Mouse (Mus musculus): ENCODE data around the gene Gm32742. TPM values are rescaled to one million over a fixed set of nuclear protein-coding genes. Genes with fewer than 3 reads are reported as not detected.

Gene Gm32742
- not detected in 2 replicates for polyA plus RNA-seq (2012; ENCODE audit: insufficient read depth, insufficient read length, missing spikeins)

GRCm38 (mm10) chr9:51165312-51166180, at the start of gene Gm32742:
Gene Gm32742, minus strand, starts transcription at chr9:51165517.
- H3K4me3 ChIP-seq (ENCODE audit: insufficient read depth, low read depth, low read length) = no peak within 1 kb of the TSS
- no peak within 1 kb of the TSS for H3K27ac ChIP-seq (replicated peaks; ENCODE audit: low read depth, low read length)
- no peaks in the 10 kb centered on the region for H3K4me1 ChIP-seq (ENCODE audit: control insufficient read depth, insufficient read depth, insufficient read length, low read length)

- Histone ChIP-seq H3K4me1 (ENCODE audit: control insufficient read depth, insufficient read depth, insufficient read length, low read length) (no peaks in the 10 kb centered on the region; the same call in 1 of the 2 replicates), H3K27ac (replicated peaks; ENCODE audit: low read depth, low read length) (no peak overlapping the region), H3K4me3 (ENCODE audit: insufficient read depth, low read depth, low read length) (no peak overlapping the region)
Observed at GRCm38 (mm10) chr9:51213729-51214237, 48.5 kb upstream of the Gm32742 start.

GRCm38 (mm10) chr9:51213023-51213728, 47.9 kb upstream of the Gm32742 start, which contains the start of gene Pou2af1:
Gene Pou2af1, plus strand, starts transcription at chr9:51213708.
- Histone ChIP-seq H3K4me3 (ENCODE audit: insufficient read depth, low read depth, low read length) (no peak within 1 kb of the TSS), H3K4me1 (ENCODE audit: control insufficient read depth, insufficient read depth, insufficient read length, low read length) (no peaks in the 10 kb centered on the region; the same call in 1 of the 2 replicates), H3K27ac (replicated peaks; ENCODE audit: low read depth, low read length) (no peak within 1 kb of the TSS)

- H3K4me1 ChIP-seq (ENCODE audit: control insufficient read depth, insufficient read depth, insufficient read length, low read length) = no peaks in the 10 kb centered on the region; the same call in 1 of the 2 replicates
- H3K4me3 ChIP-seq (ENCODE audit: insufficient read depth, low read depth, low read length) = no peak overlapping the region
- no peak overlapping the region for H3K27ac ChIP-seq (replicated peaks; ENCODE audit: low read depth, low read length)
Observed at GRCm38 (mm10) chr9:51211191-51211590, 45.9 kb upstream of the Gm32742 start.

- Histone ChIP-seq H3K4me3 (ENCODE audit: insufficient read depth, low read depth, low read length) (no peak overlapping the region), H3K4me1 (ENCODE audit: control insufficient read depth, insufficient read depth, insufficient read length, low read length) (no peaks in the 10 kb centered on the region; the same call in 1 of the 2 replicates)
Observed at GRCm38 (mm10) chr9:51208974-51209332, 43.6 kb upstream of the Gm32742 start.

GRCm38 (mm10) chr9:51194790-51195189, 29.5 kb upstream of the Gm32742 start:
- Histone ChIP-seq H3K27ac (replicated peaks; ENCODE audit: low read depth, low read length) (no peak overlapping the region), H3K4me1 (ENCODE audit: control insufficient read depth, insufficient read depth, insufficient read length, low read length) (no peaks in the 10 kb centered on the region), H3K4me3 (ENCODE audit: insufficient read depth, low read depth, low read length) (no peak overlapping the region)

More at GRCm38 (mm10) chr9:51208974-51209332, 43.6 kb upstream of the Gm32742 start:
- no peak overlapping the region for H3K27ac ChIP-seq (replicated peaks; ENCODE audit: low read depth, low read length)

GRCm38 (mm10) chr9:51190655-51191054, 25.3 kb upstream of the Gm32742 start:
- no peak overlapping the region for H3K27ac ChIP-seq (replicated peaks; ENCODE audit: low read depth, low read length)
- H3K4me3 ChIP-seq (ENCODE audit: insufficient read depth, low read depth, low read length) = no peak overlapping the region
- no peaks in the 10 kb centered on the region for H3K4me1 ChIP-seq (ENCODE audit: control insufficient read depth, insufficient read depth, insufficient read length, low read length)

GRCm38 (mm10) chr9:51185871-51186270, 20.6 kb upstream of the Gm32742 start:
- H3K27ac ChIP-seq (replicated peaks; ENCODE audit: low read depth, low read length) = no peak overlapping the region
- H3K4me3 ChIP-seq (ENCODE audit: insufficient read depth, low read depth, low read length) = no peak overlapping the region
- H3K4me1 ChIP-seq (ENCODE audit: control insufficient read depth, insufficient read depth, insufficient read length, low read length) = no peaks in the 10 kb centered on the region; the same call in 1 of the 2 replicates

GRCm38 (mm10) chr9:51185386-51185785, 20.1 kb upstream of the Gm32742 start:
- no peak overlapping the region for H3K4me3 ChIP-seq (ENCODE audit: insufficient read depth, low read depth, low read length)
- H3K27ac ChIP-seq (replicated peaks; ENCODE audit: low read depth, low read length) = no peak overlapping the region
- no peaks in the 10 kb centered on the region; the same call in 1 of the 2 replicates for H3K4me1 ChIP-seq (ENCODE audit: control insufficient read depth, insufficient read depth, insufficient read length, low read length)

- H3K4me3 ChIP-seq (ENCODE audit: insufficient read depth, low read depth, low read length) = no peak overlapping the region
- no peak overlapping the region for H3K27ac ChIP-seq (replicated peaks; ENCODE audit: low read depth, low read length)
- no peaks in the 10 kb centered on the region; the same call in 1 of the 2 replicates for H3K4me1 ChIP-seq (ENCODE audit: control insufficient read depth, insufficient read depth, insufficient read length, low read length)
Observed at GRCm38 (mm10) chr9:51182716-51183710, 17.7 kb upstream of the Gm32742 start.

- Histone ChIP-seq H3K4me1 (ENCODE audit: control insufficient read depth, insufficient read depth, insufficient read length, low read length) (no peaks in the 10 kb centered on the region; the same call in 1 of the 2 replicates), H3K27ac (replicated peaks; ENCODE audit: low read depth, low read length) (no peak overlapping the region), H3K4me3 (ENCODE audit: insufficient read depth, low read depth, low read length) (no peak overlapping the region)
Observed at GRCm38 (mm10) chr9:51180621-51181020, 15.3 kb upstream of the Gm32742 start.

- H3K4me3 ChIP-seq (ENCODE audit: insufficient read depth, low read depth, low read length) = no peak overlapping the region
- no peaks in the 10 kb centered on the region for H3K4me1 ChIP-seq (ENCODE audit: control insufficient read depth, insufficient read depth, insufficient read length, low read length)
- no peak overlapping the region for H3K27ac ChIP-seq (replicated peaks; ENCODE audit: low read depth, low read length)
Observed at GRCm38 (mm10) chr9:51178297-51178696, 13.0 kb upstream of the Gm32742 start.

- H3K4me3 ChIP-seq (ENCODE audit: insufficient read depth, low read depth, low read length) = no peak overlapping the region
- no peak overlapping the region for H3K27ac ChIP-seq (replicated peaks; ENCODE audit: low read depth, low read length)
- H3K4me1 ChIP-seq (ENCODE audit: control insufficient read depth, insufficient read depth, insufficient read length, low read length) = no peaks in the 10 kb centered on the region
Observed at GRCm38 (mm10) chr9:51175722-51176121, 10.4 kb upstream of the Gm32742 start.

- Histone ChIP-seq H3K27ac (replicated peaks; ENCODE audit: low read depth, low read length) (no peak overlapping the region), H3K4me3 (ENCODE audit: insufficient read depth, low read depth, low read length) (no peak overlapping the region), H3K4me1 (ENCODE audit: control insufficient read depth, insufficient read depth, insufficient read length, low read length) (no peaks in the 10 kb centered on the region)
Observed at GRCm38 (mm10) chr9:51174890-51175464, 9.7 kb upstream of the Gm32742 start.
